Mouse (Mus musculus) spleen, adult 2 months (tissue): ENCODE data around the gene Zp1.

ENCODE experiments used
- CTCF ChIP-seq: fragments of 200-500 bp; IDR thresholded peaks from 2 replicates; pipeline ENCODE4 v1.5.1; 2011; ENCODE audit warnings: mild to moderate bottlenecking, inconsistent platforms; ENCODE audit not compliant: insufficient read depth, insufficient read length, insufficient replicate concordance; ENCODE audit errors: extremely low read depth
- POLR2A ChIP-seq: fragments of 200-500 bp; IDR thresholded peaks from 2 replicates; pipeline ENCODE4 v1.6.1; 2011; ENCODE audit warnings: low read depth, low read length, inconsistent platforms

DNA sequence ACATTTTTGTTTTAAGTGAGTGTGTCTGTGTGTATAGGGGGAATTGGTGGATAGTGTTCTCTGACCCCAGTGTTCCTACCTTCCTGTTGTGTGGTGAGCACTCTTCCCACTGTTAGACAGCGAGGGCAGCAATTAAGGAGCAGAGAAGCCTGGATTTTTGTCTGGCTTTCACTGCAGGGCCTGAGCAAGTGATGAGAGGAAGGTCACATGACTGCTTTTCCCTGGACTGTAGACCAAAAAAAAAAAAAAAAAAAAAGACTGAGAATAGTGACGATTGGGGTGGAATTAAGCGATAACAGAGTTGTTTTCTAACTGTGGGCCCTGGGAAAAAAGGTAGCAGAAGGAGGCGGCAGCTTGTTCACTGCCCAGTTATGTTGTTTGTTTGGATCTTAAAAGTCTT, 6.2 kb upstream of the Zp1 start:
- no peak for TF ChIP-seq CTCF
- TF ChIP-seq POLR2A = no peak
